Mouse (Mus musculus) liver, embryonic 12.5 days (tissue): Measurements from ENCODE around the gene Phactr3. TPM values are rescaled to one million over a fixed set of nuclear protein-coding genes. Genes with fewer than 3 reads are reported as not detected.
A peak's percentile ranks its signal among the peaks of the same experiment; 100 is the strongest.

ENCODE experiments used
- ATAC-seq: fragments of 200-750 bp; cut with Nextera tagmentation; 2 replicates; pipeline ENCODE4 v1.8.0; 2017; ENCODE audit warnings: moderate number of reproducible peaks, mild to moderate bottlenecking, moderate library complexity
- H3K27ac ChIP-seq: fragments of 300-500 bp; sonication (generic); 2 replicates; pipeline ENCODE4 v1.5.1; 2016; ENCODE audit warnings: mild to moderate bottlenecking
- H3K27me3 ChIP-seq: fragments of 300-500 bp; sonication (generic); replicated peaks from 2 replicates; pipeline ENCODE4 v1.6.1; 2016; ENCODE audit warnings: mild to moderate bottlenecking, moderate library complexity
- H3K36me3 ChIP-seq: fragments of 300-500 bp; sonication (generic); 2 replicates; pipeline ENCODE4 v1.6.1; 2016; ENCODE audit warnings: mild to moderate bottlenecking, moderate library complexity
- H3K4me1 ChIP-seq: fragments of 300-500 bp; sonication (generic); 2 replicates; pipeline ENCODE4 v1.6.1; 2016
- H3K4me2 ChIP-seq: fragments of 300-500 bp; sonication (generic); 2 replicates; pipeline ENCODE4 v1.6.1; 2016; ENCODE audit warnings: mild to moderate bottlenecking, moderate library complexity
- H3K4me3 ChIP-seq: fragments of 300-500 bp; sonication (generic); 2 replicates; pipeline ENCODE4 v1.5.1; 2016; ENCODE audit warnings: mild to moderate bottlenecking, moderate library complexity
- H3K9ac ChIP-seq: fragments of 300-500 bp; sonication (generic); 2 replicates; pipeline ENCODE4 v1.6.1; 2016; ENCODE audit warnings: mild to moderate bottlenecking, moderate library complexity
- H3K9me3 ChIP-seq: fragments of 300-500 bp; sonication (generic); replicated peaks from 2 replicates; pipeline ENCODE4 v1.6.1; 2016; ENCODE audit warnings: mild to moderate bottlenecking, moderate library complexity
- WGBS: fragments of 180-500 bp; shearing (Covaris S2); methylation state at CpG from one replicate; pipeline ENCODE4 v1.1.7; 2016; ENCODE audit not compliant: insufficient replicate concordance; 5-methylcytosine and 5-hydroxymethylcytosine counted together
- polyA plus RNA-seq: library from polyadenylated mRNA; unstranded; fragments of >200 nt; fragmentation: Nextera tagmentation; extraction: Ambion mirVana; gene quantifications from 2 replicates; pipeline ENCODE4 v1.2.1, GENCODE M21; 2016

The Phactr3 gene
- polyA plus RNA-seq, 1 experiment from 2014 or later = 0.18 TPM

DNA sequence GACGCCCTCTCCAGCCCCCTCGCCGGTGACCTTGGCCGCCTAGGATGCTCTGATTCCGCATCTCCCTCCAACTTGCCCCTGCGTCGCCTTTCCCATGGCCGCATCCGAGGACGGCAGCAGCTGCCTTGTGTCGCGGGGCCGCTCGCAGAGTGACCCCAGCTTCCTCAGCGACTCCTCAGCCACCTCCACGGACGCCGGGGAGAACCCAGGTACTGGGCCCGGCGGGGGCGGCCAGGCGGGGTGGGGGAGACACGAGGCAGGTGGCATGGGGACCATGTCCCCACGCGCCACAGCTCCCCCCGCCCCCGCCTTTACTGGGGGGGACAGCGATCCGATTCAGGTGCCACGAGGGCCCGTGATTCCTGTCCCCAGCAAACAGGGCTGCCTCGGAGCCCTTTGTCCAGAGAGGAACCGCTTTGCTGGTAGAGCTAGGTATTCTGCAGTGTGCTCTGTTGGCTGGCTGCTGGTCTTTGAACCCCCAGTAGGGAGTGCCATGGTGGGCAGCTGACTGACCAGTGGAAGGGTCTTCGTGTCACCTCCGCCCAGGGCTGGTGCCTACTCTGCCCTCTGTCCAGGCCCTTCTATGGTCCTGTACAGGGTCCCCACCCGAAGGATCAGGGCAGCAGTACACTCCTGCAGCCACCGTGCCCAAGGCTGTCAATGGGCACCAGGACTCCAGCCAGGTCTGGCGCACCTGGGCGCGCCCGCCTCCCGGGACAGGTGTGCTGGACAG is 23.7 kb downstream of the Phactr3 start:
- Histone ChIP-seq H3K36me3 (no peaks in the 10 kb centered on the region), H3K4me2 (0 out of 2 replicates have a peak overlapping the region, but pooled peaks have one; percentile 16), H3K4me3 (no peak overlapping the region), H3K27ac (no peak overlapping the region), H3K9ac (no peak overlapping the region), H3K27me3 (peaks cover 42% of the 10 kb centered on the region), H3K4me1 (no peaks in the 10 kb centered on the region), H3K9me3 (no peaks in the 10 kb centered on the region)
- WGBS = 18% methylated on average over 34 of the region's 42 CpGs
- ATAC-seq = no peak

DNA sequence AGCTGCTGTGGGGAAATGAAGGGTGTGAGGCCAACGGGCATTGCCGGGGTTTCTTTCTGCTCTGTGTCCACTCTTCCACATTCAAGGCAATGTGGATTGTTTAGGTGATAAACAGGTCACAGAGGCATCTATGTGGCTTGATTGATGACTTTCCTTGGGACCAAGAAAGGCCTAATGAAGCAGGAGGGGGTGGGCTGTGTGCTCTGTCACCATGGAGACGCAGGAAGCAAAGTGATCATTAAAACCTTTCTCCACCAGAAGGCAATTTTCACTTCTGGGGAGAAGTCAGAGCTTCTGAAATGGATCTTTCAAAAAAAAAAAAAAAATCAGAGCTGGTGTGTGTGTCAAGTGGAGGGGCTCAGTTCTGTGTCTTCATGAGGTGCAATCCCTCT is 24.2 kb downstream of the Phactr3 start:
- no peaks in the 10 kb centered on the region for H3K4me1 ChIP-seq
- no peak overlapping the region for H3K4me2 ChIP-seq
- H3K9me3 ChIP-seq = no peaks in the 10 kb centered on the region
- 38% methylated on average over 3 of the region's 3 CpGs for WGBS
- H3K27ac ChIP-seq = no peak overlapping the region
- no peak for ATAC-seq
- H3K27me3 ChIP-seq = peaks cover 42% of the 10 kb centered on the region
- H3K4me3 ChIP-seq = no peak overlapping the region
- no peaks in the 10 kb centered on the region for H3K36me3 ChIP-seq
- H3K9ac ChIP-seq = no peak overlapping the region

DNA sequence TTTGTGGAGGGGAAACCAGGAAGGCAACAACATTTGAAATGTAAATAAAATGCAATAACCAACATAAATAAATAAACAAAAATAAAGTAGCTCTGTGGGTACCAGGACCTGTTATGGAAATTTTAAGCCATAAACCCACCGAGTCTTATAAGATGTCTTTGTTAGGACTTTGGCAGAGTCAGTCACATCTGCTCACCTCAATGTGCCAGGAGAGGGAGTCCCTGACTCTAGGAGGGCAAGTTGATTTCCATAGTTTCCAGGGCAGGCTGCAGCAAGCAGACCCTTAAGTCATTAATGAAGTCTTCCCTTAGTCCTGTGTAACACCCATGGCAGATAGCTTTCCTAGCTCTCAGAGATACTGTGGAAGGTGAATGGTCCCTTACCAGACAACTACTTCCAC is 25.1 kb downstream of the Phactr3 start:
- H3K4me1 ChIP-seq = no peaks in the 10 kb centered on the region
- no peak for ATAC-seq
- no peak overlapping the region for H3K9ac ChIP-seq

DNA sequence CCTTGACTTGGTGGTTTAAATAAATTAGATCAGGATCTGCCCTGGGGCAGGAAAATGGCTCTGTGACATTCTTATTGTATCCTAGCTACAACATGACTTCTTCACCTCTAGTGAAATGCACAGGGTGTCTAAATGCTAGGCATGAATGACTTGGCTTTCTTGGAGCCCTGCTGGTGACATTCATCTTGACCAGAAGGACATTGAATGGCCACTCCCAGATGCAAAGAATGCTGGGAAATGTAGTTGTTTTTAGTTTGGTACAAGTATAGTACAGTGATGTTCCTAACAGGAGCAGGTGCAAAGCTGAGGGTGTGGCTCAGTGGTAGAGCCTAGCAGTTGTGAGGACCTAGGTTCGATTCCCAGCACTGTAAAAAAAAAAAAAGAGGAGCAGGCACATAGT is 30.5 kb downstream of the Phactr3 start:
- H3K27me3 ChIP-seq = peaks cover 7% of the 10 kb centered on the region; the same call in 1 of the 2 replicates

More for the DNA sequence above, 25.1 kb downstream of the Phactr3 start:
- no peak overlapping the region for H3K4me3 ChIP-seq
- H3K9me3 ChIP-seq = no peaks in the 10 kb centered on the region
- H3K27ac ChIP-seq = no peak overlapping the region
- H3K36me3 ChIP-seq = no peaks in the 10 kb centered on the region
- peaks cover 42% of the 10 kb centered on the region for H3K27me3 ChIP-seq
- H3K4me2 ChIP-seq = no peak overlapping the region
- WGBS = 65% methylated on average over 1 of the region's 1 CpGs

DNA sequence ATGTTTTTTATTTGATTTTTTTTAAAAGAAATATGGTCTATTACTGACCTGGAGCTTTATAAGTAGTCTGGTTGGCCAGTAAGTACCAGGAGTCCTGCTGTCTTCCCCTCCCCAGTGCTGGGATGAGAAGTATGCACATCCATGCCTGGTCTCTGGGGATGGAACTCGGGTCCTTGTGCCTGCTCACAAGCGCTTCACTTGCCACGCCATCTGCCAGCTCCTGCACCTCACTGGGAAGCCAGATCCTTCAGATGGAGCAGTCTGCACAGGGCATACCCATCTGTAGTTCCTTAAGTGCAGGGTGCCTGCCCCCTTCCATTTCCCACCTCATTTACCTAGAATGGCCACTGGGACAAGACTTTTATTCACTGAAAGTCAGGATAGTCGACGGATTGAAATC is 31.9 kb downstream of the Phactr3 start:
- Histone ChIP-seq H3K9ac (no peak overlapping the region), H3K4me2 (no peak overlapping the region), H3K36me3 (no peaks in the 10 kb centered on the region), H3K27ac (no peak overlapping the region), H3K4me3 (no peak overlapping the region), H3K4me1 (no peaks in the 10 kb centered on the region), H3K9me3 (no peaks in the 10 kb centered on the region), H3K27me3 (no peaks in the 10 kb centered on the region)
- ATAC-seq = no peak
- 81% methylated on average over 5 of the region's 5 CpGs for WGBS

More for the DNA sequence above, 30.5 kb downstream of the Phactr3 start:
- H3K4me2 ChIP-seq = no peak overlapping the region
- H3K27ac ChIP-seq = no peak overlapping the region
- ATAC-seq = no peak
- no peaks in the 10 kb centered on the region for H3K4me1 ChIP-seq
- no peaks in the 10 kb centered on the region for H3K36me3 ChIP-seq
- 11% methylated on average over 1 of the region's 1 CpGs for WGBS
- H3K9me3 ChIP-seq = no peaks in the 10 kb centered on the region
- no peak overlapping the region for H3K4me3 ChIP-seq
- no peak overlapping the region for H3K9ac ChIP-seq

DNA sequence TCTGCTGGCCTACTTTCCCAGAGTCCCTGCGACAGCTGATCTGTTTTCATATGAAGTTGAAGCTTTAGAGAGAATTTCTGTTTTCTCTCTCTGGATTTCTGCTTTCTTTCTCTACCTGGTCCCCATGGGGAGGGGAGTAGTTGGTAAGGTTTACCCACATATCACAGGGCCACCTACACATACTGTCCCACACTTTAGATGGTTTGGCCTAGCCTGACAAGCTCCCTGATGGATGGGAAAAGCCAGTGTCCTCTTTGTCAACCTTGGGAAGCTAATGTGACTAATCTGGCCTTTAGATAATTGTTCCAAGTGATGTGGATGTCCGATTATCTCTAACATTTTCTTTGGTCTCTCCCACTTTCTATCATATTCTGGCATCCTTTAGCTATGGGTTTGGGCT is 34.8 kb downstream of the Phactr3 start:
- no peak for ATAC-seq
- Histone ChIP-seq H3K4me3 (no peak overlapping the region), H3K4me1 (no peaks in the 10 kb centered on the region), H3K9me3 (no peaks in the 10 kb centered on the region), H3K4me2 (no peak overlapping the region), H3K27me3 (no peaks in the 10 kb centered on the region), H3K36me3 (no peaks in the 10 kb centered on the region), H3K27ac (no peak overlapping the region), H3K9ac (no peak overlapping the region)
- 63% methylated on average over 2 of the region's 2 CpGs for WGBS

DNA sequence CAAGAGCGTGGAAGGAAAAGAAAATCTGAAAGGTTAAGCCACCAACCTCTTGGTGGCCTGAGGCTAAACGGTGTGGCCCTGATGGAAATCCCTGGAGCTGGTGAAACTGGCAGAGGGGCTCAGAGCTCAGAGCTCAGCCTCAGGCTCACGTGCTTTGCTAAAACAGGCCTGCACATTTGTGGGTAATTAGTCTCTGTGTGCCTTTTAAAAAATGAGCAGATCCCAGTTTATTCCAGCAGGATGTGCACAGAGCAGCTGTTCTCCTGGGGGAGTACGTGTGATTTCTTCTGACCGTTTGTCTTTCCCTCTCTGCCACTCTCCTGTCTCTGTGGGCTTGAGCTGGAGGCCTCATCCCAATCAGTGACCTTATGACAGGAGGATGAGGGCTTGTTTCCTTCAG is 35.4 kb downstream of the Phactr3 start:
- H3K27ac ChIP-seq = no peak overlapping the region
- H3K4me1 ChIP-seq = no peaks in the 10 kb centered on the region
- 52% methylated on average over 5 of the region's 5 CpGs for WGBS
- no peak overlapping the region for H3K4me3 ChIP-seq
- H3K27me3 ChIP-seq = 0 out of 2 replicates have a peak, but pooled peaks cover 3% of the 10 kb centered on the region
- H3K4me2 ChIP-seq = no peak overlapping the region
- no peak overlapping the region for H3K9ac ChIP-seq
- no peak for ATAC-seq
- no peaks in the 10 kb centered on the region for H3K9me3 ChIP-seq
- H3K36me3 ChIP-seq = no peaks in the 10 kb centered on the region

DNA sequence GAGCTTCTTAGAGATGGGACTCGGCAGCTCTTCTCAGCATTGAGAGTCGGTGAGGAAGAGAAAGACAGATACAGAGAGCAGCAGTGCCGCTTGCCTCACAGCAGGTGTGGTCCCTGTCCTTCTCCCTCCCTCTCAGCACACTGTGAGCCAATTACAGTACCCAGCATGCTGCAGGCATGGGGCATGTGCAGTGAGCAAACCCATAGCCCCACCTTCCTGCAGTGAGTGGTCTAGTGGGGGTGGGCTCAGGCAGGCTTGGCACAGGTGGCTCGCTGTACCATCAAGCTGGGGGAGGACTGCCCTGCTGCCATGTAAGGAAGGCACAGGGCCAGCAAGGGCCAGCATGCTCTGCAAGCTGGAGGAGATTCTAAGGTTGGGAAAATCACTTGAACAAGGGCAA is 35.8 kb downstream of the Phactr3 start:
- no peak overlapping the region for H3K4me2 ChIP-seq
- no peak overlapping the region for H3K27ac ChIP-seq
- 0 out of 2 replicates have a peak, but pooled peaks cover 4% of the 10 kb centered on the region for H3K27me3 ChIP-seq
- ATAC-seq = 0 out of 2 replicates have a peak, but pooled peaks have one; percentile 21
- H3K36me3 ChIP-seq = no peaks in the 10 kb centered on the region
- H3K9ac ChIP-seq = no peak overlapping the region
- no peaks in the 10 kb centered on the region for H3K4me1 ChIP-seq
- no peak overlapping the region for H3K4me3 ChIP-seq
- 41% methylated on average over 4 of the region's 4 CpGs for WGBS
- no peaks in the 10 kb centered on the region for H3K9me3 ChIP-seq

DNA sequence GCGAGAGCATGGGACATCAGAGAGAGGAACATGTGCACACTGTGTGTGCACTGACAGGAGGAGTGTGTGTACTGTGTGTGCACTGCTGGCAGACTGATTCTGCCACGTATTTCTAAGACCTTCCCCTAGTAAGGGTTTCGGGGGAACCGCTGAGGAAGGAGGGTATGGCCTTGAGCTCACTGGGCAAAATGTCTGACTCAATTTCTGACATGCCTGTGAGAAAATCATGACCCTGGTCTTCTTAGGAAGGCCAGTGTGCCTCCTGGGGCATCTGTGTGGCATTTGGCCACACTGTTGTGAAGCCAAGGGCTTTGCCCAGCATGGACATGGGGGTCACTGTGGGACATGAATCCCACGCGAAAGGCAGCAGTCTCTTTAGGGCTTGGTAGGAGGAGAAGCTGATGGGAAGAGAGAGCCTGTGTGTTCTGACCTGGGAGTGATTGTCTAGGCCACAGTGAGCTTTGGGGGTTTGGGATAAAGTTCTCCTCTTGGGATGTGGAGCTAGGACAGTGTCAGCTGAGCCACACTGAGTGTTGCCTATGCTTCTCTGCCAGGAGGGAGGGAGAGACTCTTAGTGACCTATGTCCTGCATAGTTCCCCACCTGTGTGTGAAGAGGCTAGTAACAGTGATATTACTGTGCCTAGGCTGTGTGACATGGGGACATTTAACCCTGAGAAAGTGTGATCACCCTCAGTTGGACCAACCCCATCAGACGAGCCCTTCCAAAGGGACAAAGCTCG is 36.6 kb downstream of the Phactr3 start:
- Histone ChIP-seq H3K36me3 (no peaks in the 10 kb centered on the region), H3K9me3 (no peaks in the 10 kb centered on the region), H3K27ac (no peak overlapping the region), H3K4me2 (no peak overlapping the region), H3K4me3 (no peak overlapping the region), H3K9ac (no peak overlapping the region), H3K4me1 (no peaks in the 10 kb centered on the region), H3K27me3 (0 out of 2 replicates have a peak, but pooled peaks cover 4% of the 10 kb centered on the region)
- no peak for ATAC-seq
- 57% methylated on average over 8 of the region's 8 CpGs for WGBS

DNA sequence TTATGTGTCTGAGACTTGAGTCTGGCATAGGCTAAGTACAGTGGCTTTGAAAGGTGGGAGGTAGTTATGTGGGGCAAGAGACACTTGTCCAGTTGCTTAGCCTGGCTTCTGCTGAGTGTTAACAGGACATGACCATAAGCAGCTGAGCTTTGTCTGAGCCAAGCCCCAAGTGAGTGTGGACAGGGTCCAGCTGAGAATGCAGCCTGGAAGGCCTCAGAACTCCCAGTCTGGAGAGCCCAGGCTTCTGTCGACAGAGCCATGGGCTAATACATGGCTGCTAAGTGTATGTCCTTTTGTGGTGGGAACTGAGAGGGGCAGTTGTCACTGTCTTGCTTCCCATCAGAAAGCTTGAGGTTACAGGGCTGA is 37.1 kb downstream of the Phactr3 start:
- Histone ChIP-seq H3K9me3 (no peaks in the 10 kb centered on the region), H3K27ac (no peak overlapping the region), H3K4me1 (no peaks in the 10 kb centered on the region), H3K27me3 (0 out of 2 replicates have a peak, but pooled peaks cover 4% of the 10 kb centered on the region), H3K9ac (no peak overlapping the region), H3K36me3 (no peaks in the 10 kb centered on the region), H3K4me2 (no peak overlapping the region), H3K4me3 (no peak overlapping the region)
- ATAC-seq = no peak
- 60% methylated on average over 1 of the region's 1 CpGs for WGBS

DNA sequence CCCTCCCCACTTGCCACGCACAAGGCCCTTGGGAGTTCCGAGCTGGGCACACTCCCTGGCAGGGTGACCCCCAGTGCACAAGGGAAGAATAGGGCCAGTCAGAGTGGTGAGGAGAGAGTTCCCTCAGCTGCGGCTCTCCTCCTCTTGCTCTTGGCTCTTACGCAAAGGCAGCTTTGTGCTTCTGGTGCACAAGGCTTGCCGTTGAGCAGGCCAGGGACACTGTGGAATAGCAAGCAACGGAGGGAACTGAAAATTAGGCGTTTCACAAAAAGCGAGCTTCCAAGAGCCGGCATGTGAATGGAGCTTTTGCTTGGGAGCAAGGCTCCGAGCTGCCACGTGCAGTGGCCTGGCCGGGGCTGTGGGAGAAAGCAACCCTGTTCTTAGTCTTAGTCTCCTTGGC is 40.2 kb downstream of the Phactr3 start:
- Histone ChIP-seq H3K9ac (no peak overlapping the region), H3K27me3 (0 out of 2 replicates have a peak, but pooled peaks cover 4% of the 10 kb centered on the region), H3K27ac (no peak overlapping the region), H3K36me3 (no peaks in the 10 kb centered on the region), H3K4me3 (no peak overlapping the region), H3K9me3 (no peaks in the 10 kb centered on the region), H3K4me2 (no peak overlapping the region), H3K4me1 (no peaks in the 10 kb centered on the region)
- WGBS = 73% methylated on average over 12 of the region's 12 CpGs
- ATAC-seq = no peak

DNA sequence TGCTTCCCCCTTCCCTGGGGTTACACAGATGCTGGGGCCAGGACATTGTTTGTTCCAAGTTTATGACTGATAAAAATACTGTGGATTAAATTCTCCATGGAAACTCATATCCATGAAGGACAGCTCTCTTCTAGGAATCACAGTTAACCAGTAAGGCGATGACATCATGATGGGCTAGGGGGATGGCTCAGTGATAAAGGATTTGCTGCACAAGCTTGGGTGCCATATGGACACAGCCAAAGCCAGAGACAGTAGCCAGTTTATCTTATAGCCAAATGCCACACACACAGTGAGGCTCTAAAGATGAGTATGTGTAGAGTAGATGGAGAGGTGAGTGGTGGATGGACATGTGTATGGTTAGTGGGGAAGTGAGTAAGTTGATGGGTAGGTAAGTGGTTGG is 45.2 kb downstream of the Phactr3 start:
- no peaks in the 10 kb centered on the region for H3K9me3 ChIP-seq
- no peaks in the 10 kb centered on the region for H3K36me3 ChIP-seq
- WGBS = 74% methylated on average over 1 of the region's 1 CpGs
- H3K4me2 ChIP-seq = no peak overlapping the region
- no peak for ATAC-seq
- H3K27ac ChIP-seq = no peak overlapping the region
- 0 out of 2 replicates have a peak, but pooled peaks cover 2% of the 10 kb centered on the region for H3K27me3 ChIP-seq
- H3K4me1 ChIP-seq = no peaks in the 10 kb centered on the region
- H3K9ac ChIP-seq = no peak overlapping the region
- no peak overlapping the region for H3K4me3 ChIP-seq
